Mouse (Mus musculus) thymus, postnatal 36 days (tissue): ENCODE measurements around the gene Nr2c2ap.
A peak's percentile ranks its signal among the peaks of the same experiment; 100 is the strongest.

Experiments
- DNase-seq, 2 experiments: peaks; one replicate each; pipeline ENCODE4 v3.0.0; 2022; ENCODE audit warnings: mixed read lengths in 2 of 2

The Nr2c2ap gene

DNA sequence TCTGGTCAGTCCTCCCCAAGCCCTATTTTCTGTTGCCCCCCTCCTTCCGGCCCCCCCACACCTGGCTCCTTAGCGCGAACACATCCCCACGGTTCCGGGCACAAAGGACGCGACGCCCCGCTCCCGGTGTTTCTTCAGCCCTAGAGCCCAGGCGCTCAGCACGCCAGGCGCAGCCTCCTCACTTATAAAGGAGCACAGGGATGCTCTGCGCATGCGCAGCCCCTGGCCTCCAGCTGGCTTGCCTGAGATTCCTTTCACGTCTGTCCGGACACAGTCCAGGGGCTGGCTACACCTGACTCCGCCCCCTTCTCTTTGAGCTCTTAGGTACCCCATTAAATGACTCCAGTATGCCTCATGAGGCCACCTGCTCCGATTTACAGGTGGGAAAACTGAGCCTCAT is 10.5 kb upstream of the Nr2c2ap start, which contains the start of gene Ncan:
Gene Ncan (minus strand): TSS at position 207 of the 400 bp plus-strand sequence.
- peak; percentile 24 to 37 for DNase-seq

DNA sequence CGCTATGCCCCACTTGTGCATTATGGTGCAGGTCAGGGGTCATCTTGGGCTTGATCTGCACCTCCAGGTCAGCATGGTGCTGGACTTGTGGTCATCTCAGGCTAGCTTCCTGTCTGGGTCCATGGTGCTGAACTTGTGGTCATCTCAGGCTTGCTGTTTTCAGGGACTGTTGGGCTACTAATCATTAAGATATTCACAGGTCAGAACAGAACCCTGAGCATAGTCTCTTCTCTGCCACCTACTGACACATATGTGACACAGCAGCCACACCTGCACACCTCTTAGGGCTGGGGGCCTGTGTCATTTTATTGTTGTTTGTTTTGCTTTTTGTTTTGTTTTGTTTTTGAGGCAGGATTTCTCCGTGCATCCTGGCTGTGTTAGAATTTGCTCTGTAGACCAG is 8.3 kb upstream of the Nr2c2ap start:
- peak in 1 of 2 experiments; percentile 18 for DNase-seq

DNA sequence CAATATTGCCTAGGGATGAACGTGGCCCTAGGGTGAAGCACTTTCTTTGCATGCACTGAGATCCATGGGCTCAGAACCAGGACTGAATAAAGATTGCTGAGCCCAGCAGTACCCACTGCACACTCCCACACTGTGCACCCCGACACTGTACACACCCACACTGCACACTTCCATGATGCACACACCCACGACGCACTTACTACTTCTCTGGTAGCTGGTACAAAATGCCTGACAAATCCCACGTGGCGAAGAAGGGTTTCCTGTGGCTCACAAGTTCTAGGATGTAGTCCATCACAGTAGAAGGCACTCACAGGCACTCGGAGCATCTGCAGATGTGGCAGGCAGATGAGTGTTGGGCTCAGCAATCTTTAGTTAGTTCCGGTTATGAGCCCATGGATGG is 6.1 kb upstream of the Nr2c2ap start:
- no peak for DNase-seq

DNA sequence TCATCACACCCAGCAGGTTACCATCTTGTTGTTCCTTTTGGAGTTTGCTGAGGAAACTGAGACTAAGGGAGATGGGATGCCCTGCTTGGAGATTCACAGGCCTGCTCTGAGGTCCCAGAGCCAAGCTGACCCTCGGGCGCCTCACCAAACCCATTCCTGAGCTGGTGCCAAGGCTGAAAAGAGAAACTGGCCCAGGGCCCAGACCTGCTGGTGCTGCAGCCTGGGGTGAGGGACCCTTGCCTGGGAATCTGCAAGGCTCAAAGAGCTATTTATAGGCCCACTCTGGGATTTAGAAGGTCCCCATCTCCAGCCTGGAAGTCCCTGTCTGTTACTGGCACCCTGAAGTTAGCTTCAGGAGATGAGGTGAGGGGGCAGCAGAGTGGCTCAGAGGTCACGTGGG is 2.7 kb upstream of the Nr2c2ap start:
- no peak for DNase-seq

DNA sequence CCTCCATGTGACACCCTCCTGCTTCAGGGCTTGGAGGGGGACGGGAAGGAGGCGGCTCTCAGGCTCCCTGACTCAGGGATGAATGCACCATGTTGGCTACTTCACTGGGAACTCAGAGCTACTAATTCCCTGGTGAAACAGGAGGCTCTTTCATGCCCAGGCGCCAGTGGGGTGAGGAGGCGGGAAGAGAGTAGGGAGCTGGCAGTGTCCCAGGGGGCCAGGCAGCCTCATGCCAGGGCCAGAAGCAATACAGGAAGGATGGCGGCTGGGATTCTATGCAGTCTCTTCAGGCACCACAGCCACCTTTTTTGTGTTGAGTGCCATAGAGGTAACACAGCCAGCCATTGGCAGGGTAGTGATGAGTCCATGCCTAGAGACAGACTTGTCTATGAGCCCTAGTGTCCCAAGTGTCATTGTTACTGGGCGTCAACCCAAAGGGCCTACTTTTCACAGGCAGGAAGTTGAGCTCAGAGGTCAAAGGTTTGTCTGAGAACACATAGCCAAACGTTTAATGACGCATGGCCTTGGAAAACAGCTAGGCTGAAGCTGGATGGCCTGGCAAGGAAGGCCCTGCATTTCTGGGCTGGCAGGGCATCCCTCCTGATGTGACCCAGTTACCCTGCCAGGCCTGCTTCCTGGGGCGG is 1.7 kb upstream of the Nr2c2ap start:
- DNase-seq = no peak

DNA sequence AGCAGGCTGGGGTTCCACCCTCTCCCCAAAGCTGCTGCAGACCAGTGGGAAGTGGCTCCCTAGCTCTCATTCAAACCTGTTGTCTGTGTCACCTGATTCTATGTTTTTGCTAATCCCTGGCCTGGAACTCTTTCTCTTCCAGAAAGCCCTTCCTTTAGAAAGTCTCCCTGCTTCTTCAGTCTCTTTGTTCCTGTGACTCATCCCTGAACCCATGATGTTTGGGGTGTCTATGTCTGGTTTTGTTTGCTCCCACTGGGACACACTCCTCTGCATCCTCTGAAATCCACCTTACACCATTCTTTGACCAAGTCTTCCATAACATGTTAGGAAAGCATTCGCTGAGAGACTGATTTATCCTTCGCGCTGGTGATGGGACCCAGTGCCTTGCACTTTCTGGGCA is 1.1 kb upstream of the Nr2c2ap start:
- no peak for DNase-seq

DNA sequence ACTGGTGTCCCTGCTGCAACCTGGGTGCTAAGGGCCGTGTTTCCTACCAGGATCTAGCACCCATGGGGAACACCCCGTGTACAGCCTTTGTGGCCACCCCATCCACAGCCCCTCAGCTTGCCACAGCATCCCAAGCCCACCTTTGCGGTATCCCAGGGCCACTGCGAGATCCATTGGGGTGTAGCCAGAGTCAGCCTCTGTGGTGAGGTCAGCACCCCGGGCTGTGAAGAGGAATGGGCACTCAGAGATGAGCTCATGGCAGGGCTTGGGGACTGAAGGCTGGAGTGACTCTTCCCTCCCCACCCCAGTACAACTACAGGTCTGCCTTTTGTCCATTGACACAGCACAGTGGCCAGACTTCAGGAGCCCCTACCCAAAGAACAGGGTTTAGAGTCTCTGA is 3.0 kb downstream of the Nr2c2ap start:
- no peak for DNase-seq

DNA sequence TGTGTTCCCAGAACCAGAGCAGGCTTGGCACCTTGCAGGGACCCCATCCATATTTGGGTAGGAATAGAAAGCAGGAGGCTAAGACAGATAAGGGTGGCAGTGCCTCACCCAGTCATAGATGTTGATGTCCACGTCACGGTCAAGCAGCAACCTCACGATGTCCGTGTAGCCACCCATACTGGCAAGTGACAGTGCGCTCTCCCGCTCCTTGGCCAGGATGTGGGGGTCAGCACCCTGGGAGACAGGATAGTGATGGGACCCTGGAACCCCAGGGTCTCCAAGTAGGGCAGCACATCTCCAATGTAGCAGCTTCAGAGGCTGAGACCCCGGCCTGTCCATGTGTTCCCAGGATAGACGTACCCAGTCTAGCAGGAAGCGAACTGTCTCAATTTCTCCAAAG is 3.8 kb downstream of the Nr2c2ap start:
- no peak for DNase-seq

DNA sequence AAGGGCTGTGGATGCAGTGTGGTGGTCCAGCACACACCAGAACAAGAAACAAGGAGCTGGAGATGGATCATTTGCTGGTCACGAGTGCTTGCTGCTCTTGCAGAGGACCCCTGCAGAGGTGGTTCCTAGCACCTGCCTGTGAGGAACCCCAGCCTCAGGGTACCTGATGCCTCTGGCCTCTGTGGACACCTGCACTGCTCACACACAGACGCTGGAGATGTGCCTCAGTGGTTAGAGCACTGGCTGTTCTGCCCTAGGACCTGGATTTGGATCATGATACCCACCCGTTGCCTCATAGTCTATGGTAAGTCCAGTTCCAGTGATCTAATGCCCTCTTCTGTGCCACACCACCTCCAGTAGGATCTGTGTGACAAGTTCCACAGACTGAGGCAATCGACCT is 5.5 kb downstream of the Nr2c2ap start:
- no peak for DNase-seq

DNA sequence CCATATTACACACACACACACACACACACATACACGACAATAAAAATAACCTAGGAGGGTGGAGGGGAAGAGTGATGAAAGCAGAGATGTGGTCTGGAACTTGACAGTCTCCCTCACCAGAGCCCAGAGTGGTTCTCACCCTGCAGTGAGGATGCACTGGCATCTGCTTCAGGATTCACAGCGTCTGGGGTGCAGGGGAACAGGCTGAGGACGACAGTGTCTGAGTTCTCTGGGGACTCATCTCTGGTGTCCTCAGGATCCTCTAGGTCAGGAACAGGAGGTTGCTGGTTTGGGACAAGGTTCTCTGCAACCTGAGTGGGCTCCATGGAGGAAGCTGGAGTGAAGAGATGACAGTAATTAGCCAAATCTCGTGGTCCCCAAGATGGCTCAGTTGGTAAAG is 6.8 kb downstream of the Nr2c2ap start:
- no peak for DNase-seq

DNA sequence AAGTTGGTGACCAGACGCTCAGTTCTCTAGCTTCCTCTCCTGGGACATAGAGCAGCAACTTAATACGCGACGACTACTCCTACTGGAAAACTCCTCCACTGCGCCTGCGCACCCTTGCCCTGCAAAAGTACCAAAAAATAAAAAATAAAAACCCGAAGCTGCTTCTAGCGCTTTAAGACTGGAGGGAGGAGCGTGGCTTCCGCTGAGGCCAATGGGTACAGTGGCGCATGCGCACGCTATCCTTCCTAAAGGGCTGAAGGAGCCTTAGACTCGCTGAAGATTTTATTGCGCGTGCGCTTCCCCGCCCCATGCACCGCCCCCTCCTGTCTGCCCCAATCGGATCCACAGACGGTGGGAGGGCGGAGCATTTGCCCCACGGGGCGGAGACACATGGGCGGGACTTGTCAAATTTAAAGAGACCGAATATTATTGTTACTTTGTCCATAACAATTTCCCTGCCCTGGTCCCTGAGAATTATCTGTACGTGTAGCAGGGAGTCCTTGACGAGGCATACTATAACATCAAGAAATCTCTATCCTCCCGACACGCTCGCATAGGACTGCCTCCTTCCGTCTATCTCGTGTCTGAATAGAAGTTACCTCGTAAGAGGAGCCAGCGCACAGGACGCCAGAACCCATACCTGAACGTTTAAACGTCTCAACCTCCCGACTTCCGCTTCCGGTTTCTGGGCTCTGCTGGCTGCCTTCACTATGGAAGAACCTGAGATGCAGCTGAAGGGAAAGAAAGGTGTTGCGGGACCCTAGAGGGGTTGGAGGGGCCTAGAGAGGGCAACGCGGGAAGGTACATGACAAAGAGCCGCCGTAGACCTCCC is 8.1 kb downstream of the Nr2c2ap start, which contains the start of the genes Rfxank, Borcs8 and Mef2b:
Gene Rfxank (minus strand): TSS at position 129 of the 832 bp plus-strand sequence.
Gene Borcs8 (plus strand): TSS at position 474 of the 832 bp plus-strand sequence.
Gene Mef2b (plus strand): TSS at position 686 of the 832 bp plus-strand sequence.
- DNase-seq = peak; percentile 99

DNA sequence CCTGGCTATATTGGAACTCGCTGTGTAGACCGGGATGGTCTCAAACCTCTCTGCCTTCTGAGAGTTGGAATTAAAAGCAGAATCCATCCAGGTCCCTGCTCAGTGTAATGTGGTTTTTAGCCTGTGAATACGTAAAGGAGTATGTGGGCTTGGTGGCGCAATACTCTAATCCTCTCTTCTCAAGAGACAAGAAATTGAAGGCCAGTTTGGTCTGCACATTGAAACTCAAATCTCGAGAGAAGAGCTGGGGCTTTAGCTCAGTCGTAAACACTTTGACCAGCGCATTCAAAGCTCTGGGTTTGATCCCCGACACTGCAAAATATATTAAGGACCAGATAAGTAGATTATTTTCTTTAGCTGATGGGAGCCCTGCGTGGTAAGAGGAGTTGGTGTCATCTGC is 8.8 kb downstream of the Nr2c2ap start:
- DNase-seq = no peak

DNA sequence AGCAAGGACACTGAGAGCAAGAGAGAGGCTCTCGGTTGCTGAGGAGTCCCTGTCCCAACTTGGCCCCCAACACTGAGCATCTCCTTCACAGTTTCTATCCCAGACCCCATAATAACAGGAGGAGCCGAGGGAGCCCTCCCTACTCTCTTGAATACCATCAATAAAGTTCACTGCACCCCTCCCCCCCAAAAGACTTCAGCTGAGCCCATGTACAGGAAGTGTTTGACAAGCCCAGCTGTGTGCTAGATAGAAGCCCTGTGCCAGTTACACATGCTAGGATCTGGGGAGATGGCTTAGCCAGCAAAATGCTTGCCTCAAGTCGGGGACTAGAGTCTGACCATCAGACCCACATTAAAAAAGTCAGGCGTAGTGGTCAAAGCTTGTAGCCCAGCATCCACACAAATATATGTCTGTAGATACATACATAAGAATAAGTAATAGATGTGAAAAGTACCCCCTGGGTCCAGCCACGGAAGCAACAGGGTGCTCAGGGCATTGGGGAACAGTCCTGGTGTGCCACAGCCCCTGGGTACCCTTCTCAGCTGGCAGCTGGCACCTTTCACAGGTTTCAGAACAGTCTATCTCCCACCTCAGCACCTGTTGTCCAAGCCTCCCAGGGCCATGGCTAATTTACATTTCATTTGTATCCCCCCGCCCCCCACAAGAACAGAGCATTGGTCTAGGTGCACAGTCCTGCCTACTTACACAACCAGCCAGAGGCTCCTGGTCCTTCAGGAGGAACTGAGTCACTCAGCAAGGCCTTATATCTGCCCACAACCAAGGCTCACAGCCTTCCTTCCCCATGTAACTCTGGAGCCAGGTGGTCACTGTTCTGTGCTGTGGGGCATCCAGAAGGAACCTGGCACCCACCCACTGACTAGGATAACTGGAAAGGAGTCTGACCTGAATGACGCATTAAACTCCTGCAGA is 16.8 kb downstream of the Nr2c2ap start:
- peak; percentile 25 to 49 for DNase-seq

DNA sequence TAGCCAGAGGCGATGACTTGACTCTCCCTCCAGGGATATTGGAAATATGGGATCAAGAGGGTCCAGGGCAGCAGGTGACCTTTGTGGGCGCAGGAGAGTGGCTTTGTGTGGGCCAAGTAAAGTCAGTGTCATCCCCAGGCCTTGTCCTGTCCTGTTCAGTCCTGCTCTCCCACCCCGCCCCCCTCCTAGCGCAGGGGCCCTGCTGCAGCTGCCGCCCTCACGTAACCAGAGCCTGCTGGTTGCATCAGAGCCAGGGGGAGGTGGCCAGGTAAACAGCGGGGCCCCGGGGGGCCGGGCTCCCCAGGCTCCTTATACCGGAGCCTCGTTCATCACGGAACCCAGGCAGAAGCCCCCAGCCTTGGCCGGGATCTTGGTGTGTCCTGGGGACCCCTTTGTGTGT is 19.0 kb downstream of the Nr2c2ap start:
- no peak for DNase-seq

DNA sequence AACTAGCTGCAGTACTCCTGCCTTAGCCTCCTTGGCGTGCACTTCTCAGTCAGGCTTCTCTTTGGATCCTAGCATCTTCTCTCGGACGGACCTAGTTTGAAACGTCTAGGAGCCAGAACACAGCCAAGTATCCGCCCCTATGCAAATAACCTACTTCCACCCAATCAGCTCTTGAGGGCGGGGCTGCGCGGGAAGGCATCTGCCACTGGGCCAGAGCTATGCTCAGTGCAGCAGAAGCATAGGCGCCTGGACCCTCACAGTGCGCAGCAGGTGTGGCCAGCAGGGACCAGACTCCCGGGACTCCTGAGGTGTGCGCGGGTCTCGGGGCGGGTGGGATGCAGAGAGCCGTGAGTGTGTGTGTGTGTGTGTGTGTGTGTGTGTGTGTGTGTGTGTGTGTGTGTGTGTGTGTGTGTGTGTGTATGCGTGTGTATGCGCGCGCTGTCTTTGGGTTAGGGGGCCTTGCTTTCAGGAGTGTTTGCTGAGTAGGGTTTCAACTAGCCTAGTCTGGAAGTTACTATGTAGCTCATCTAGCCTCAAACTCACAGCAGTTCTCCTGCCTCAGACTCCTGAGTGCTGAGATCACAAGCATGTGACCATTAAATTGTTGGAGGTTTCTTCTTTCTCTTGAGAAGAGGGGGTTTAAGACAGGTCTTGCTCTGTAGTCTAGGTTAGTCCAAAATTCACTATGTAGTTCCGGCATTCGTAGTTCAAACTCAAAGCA is 21.6 kb downstream of the Nr2c2ap start:
- DNase-seq = peak; percentile 78 to 85

DNA sequence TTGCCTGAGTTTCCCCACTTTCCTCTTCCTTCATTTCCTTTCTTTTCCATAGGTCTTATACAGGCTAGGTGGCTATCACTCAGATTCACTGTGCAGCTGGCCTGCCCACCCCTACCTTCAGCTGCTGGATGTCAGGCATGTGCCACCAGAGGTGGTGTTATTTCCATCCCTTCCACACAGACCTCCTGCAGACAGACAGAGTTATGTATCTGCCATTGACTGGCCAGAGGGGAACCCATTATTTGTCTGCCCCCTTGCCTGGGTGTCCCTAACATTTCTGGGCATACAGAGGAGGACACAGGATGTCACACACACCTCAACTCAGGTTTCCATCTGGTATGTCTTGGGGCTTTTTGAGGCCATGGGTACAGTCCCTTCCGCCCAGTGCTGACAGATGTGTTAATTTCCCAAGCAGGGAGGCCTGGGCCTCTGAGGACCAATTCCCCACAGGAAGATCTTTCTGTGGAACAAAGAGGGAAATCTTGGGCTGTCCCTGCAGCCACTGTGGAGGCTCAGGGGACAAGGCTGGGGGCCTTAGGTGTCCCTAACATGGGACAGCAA is 26.2 kb downstream of the Nr2c2ap start:
- DNase-seq = no peak

DNA sequence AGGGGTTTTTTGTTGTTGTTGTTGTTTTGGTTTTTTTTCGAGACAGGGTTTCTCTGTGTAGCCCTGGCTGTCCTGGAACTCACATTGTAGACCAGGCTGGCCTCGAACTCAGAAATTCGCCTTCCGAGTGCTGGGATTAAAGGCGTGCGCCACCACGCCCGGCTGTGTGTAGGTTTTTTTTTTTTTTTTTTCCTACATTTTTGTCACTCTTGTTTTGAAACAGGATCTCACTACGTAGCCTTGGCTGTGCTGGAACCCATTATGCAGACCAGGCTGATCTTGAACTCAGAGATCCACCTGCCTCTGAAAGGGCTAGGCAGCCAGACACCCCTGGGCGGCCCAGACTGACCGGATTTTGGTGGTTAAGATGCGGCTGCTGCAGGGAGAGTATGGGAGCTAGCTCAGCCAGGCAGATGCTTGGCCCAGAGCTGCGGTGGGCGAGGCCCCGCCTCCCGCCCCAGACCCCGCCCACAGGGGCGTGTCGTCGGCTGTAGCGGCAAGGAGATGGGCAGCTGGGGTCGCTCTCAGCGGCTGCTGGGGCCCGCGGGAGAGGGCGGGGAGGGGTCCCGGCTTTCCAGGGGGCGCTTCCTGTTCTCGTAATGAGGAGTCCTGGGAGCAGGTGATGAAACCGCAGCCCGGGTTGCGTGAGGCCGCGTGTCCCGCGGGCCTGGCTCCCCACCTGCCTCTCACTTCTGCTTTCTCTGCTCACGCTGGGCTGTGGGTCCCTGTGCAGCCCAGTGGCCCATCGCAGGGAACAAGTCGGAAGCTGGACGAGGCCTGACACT is 27.1 kb downstream of the Nr2c2ap start:
- DNase-seq = peak; percentile 89 to 91

DNA sequence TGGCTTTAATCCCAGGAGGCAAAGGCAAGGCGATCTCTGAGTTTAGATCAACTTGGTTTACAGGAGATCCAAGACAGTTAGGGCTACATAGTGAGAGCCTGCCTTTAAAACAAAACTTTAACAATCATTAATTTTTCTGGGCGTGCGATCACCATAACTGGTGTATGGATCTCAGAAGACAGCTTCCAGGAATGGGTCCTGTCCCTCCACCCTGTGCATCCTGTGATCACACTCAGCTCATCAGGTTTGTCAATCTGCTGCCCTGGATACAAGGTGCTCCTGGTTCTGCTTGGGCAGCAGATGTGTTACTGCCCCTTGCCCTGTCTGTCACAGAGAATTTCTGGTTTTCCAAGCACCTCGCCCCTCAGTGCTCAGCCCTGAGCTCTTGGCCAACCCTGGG is 28.1 kb downstream of the Nr2c2ap start:
- no peak for DNase-seq

DNA sequence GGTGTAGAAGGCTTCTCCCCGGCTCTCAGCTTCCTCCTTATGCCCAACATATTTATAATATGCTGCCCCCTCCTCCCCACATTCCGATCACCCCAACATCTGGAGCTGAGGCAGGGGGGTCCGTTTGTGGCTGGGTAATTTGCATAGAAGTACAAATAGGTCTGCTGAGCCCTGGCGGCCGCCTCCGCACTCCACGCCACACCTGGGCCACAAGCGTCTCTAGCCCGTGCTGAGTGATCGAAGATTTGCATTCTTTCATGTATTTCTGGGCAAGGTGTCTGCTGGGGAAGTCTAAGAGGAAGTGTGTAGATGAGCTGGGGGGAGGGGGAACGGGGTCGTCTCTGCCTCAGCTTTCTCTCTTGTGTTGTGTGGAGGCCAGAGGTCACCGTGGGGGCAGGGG is 28.9 kb downstream of the Nr2c2ap start:
- peak; percentile 41 to 54 for DNase-seq

DNA sequence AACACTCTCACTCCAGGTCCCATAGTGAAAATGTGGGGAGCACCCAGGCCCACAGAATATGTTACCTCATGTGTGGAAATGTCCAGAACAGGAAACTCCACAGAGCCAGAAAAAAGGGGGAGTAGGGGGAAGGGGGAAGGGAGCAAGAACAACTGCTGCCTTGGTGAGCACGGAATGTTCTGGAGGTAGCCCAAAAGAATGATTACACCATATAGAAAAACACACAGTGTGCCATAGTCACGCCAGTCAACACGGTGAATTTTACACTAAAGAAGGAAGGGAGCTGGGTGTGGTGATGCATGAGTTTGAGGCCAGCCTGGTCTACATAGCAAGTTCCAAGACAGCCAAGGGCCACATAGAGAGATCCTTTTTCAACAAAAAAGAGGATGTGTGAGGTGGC is 32.2 kb downstream of the Nr2c2ap start:
- DNase-seq = no peak

DNA sequence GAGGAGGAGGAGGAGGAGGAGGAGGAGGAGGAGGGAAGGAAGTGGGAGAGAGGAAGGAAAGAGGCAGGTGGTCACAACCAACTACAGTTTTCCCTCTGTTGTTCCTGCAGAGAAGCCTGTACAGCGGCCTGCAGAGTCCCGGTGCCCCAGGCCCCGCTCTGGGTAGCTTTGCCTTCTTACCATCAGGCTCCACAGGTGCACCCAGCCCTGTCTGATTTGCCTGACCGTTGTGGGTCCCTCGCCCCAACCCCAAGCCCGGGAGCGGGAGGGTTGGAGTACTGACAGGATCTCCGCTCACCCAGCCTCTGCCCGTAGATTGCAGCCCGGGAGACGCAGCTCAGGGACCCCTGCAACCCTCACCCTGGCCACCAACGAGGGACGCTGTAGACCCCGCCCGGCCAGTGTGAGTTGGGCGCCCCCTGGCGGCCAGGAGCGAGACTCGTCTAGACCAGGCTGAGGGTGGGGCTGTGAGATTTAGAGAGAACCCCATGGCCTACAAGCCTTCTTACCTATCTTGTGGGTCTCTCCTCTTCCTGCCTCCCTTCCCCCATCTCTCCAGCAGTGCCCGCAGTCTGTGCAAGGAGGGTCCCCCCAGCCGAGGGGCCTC is 35.5 kb downstream of the Nr2c2ap start:
- DNase-seq = peak; percentile 80 to 82
